Mouse (Mus musculus) thymus, adult 2 months (tissue): ENCODE measurements at regions not wholly inside any gene's neighbourhood (a gene's known extent, or its start where the extent isn't known, plus 50 kb on each side); places are given as distances from the start of the nearest gene placed in this dataset.

Experiments used
- DNase-seq: peaks from one replicate; pipeline ENCODE4 v3.0.0; 2021
- H3K27ac ChIP-seq: fragments of 200-500 bp; 2 replicates; pipeline ENCODE4 v1.5.1; 2012; ENCODE audit warnings: low read length, control low read depth; ENCODE audit not compliant: control insufficient read depth, insufficient read depth
- H3K27me3 ChIP-seq: fragments of 200-500 bp; 2 replicates; pipeline ENCODE4 v1.6.1; 2012; ENCODE audit warnings: mild to moderate bottlenecking, low read length, moderate library complexity, mixed read lengths; ENCODE audit not compliant: control insufficient read depth, insufficient read depth
- H3K36me3 ChIP-seq: fragments of 200-500 bp; 2 replicates; pipeline ENCODE4 v1.6.1; 2012; ENCODE audit warnings: mild to moderate bottlenecking, low read length, moderate library complexity; ENCODE audit not compliant: control insufficient read depth, insufficient read depth
- H3K4me1 ChIP-seq: fragments of 200-500 bp; replicated peaks from 2 replicates; pipeline ENCODE4 v1.6.1; 2012; ENCODE audit warnings: low read length; ENCODE audit not compliant: control insufficient read depth, insufficient read depth
- H3K4me3 ChIP-seq: fragments of 200-500 bp; 2 replicates; pipeline ENCODE4 v1.5.1; 2012; ENCODE audit warnings: mild to moderate bottlenecking, low read length, control low read depth, moderate library complexity; ENCODE audit not compliant: control insufficient read depth, insufficient read depth
- CTCF ChIP-seq: fragments of 200-500 bp; IDR thresholded peaks from 2 replicates; pipeline ENCODE4 v1.5.1; 2012; ENCODE audit warnings: mild to moderate bottlenecking, control low read depth, low read length, moderate library complexity, borderline replicate concordance; ENCODE audit not compliant: control insufficient read depth, poor library complexity, insufficient read depth; ENCODE audit errors: extremely low read depth
- POLR2A ChIP-seq: fragments of 200-500 bp; IDR thresholded peaks from 2 replicates; pipeline ENCODE4 v1.6.1; 2012; ENCODE audit warnings: mild to moderate bottlenecking, low read length, control low read depth, moderate library complexity; ENCODE audit not compliant: control insufficient read depth, poor library complexity, insufficient read depth; ENCODE audit errors: extremely low read depth
- WGBS: fragments of 180-500 bp; shearing (Covaris S2); methylation state at CpG from one replicate; pipeline ENCODE4 v1.1.7; 2018; 5-methylcytosine and 5-hydroxymethylcytosine counted together

GRCm38 (mm10) chr4:89466766-89467165 is 155.9 kb upstream of the Cdkn2b start:
- TF ChIP-seq CTCF (no peak), POLR2A (no peak)
- WGBS = 91% methylated on average over 3 of the region's 3 CpGs

DNA sequence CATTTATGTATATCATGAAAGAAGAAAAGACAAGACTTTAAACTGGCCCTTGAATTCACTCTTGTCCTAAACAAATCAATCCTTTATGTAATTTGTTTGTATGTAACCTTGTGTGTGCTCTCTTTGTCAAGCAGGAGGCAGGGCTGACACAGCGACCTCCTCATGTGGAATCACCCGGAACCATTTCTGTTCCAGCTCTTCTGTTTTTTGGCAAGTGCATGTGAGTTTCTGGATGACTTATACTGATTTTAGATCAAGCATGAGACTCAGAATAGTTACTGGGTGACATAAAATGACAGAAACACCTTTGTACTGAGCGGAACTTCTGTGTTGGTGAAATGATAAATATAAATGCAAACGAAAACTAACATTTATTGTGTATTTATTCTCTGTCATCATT is 152.3 kb upstream of the Cdkn2b start:
- Histone ChIP-seq H3K27ac (no peak overlapping the region), H3K4me3 (no peak overlapping the region), H3K27me3 (no peaks in the 10 kb centered on the region), H3K36me3 (no peaks in the 10 kb centered on the region), H3K4me1 (no peaks in the 10 kb centered on the region)
- no peak for DNase-seq
- 96% methylated on average over 4 of the region's 4 CpGs for WGBS
- TF ChIP-seq CTCF (no peak), POLR2A (no peak)

More at GRCm38 (mm10) chr4:89466766-89467165, 155.9 kb upstream of the Cdkn2b start:
- Histone ChIP-seq H3K4me3 (no peak overlapping the region), H3K27ac (no peak overlapping the region), H3K27me3 (no peaks in the 10 kb centered on the region), H3K36me3 (no peaks in the 10 kb centered on the region), H3K4me1 (no peaks in the 10 kb centered on the region)
- DNase-seq = no peak

DNA sequence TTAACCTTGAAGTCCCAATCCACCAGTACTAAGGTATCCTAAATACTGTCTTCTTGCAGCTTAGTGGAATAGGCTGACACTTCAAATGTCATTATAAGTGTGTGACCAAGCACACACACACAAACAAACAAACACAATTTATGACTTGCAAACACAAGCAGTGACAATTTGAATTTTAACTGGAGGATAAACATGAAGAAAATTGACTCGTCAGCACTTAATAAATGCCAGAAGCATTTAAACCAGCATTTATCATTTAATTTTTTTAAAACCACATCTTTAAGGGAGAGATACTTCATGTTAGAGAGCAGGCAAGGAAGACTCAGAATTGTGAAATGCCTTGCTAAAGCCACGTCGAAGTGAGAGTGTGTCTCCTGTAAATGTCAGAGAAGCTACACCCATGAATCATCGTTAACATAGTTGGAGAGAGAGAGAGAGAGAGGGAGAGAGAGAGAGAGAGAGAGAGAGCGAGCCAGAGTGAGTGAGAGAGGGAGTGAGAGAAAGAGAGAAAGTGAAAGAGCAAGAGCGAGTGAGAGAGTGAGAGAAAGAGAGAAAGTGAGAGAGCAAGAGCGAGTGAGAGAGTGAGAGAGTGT is 149.4 kb upstream of the Cdkn2b start:
- whole genome bisulfite sequencing = 86% methylated on average over 7 of the region's 7 CpGs
- no peak for DNase-seq
- H3K4me3 ChIP-seq = no peak overlapping the region
- no peaks in the 10 kb centered on the region for H3K36me3 ChIP-seq
- no peak for TF ChIP-seq POLR2A
- TF ChIP-seq CTCF = no peak
- H3K27ac ChIP-seq = no peak overlapping the region
- H3K4me1 ChIP-seq = no peaks in the 10 kb centered on the region
- no peaks in the 10 kb centered on the region for H3K27me3 ChIP-seq

- TF ChIP-seq POLR2A (no peak), CTCF (no peak)
- no peak overlapping the region for H3K27ac ChIP-seq
- WGBS = 95% methylated on average over 1 of the region's 1 CpGs
- no peaks in the 10 kb centered on the region for H3K27me3 ChIP-seq
- no peak for DNase-seq
- no peaks in the 10 kb centered on the region for H3K36me3 ChIP-seq
- H3K4me3 ChIP-seq = no peak overlapping the region
- H3K4me1 ChIP-seq = no peaks in the 10 kb centered on the region
Measured at GRCm38 (mm10) chr4:89459346-89459666, 148.5 kb upstream of the Cdkn2b start.

DNA sequence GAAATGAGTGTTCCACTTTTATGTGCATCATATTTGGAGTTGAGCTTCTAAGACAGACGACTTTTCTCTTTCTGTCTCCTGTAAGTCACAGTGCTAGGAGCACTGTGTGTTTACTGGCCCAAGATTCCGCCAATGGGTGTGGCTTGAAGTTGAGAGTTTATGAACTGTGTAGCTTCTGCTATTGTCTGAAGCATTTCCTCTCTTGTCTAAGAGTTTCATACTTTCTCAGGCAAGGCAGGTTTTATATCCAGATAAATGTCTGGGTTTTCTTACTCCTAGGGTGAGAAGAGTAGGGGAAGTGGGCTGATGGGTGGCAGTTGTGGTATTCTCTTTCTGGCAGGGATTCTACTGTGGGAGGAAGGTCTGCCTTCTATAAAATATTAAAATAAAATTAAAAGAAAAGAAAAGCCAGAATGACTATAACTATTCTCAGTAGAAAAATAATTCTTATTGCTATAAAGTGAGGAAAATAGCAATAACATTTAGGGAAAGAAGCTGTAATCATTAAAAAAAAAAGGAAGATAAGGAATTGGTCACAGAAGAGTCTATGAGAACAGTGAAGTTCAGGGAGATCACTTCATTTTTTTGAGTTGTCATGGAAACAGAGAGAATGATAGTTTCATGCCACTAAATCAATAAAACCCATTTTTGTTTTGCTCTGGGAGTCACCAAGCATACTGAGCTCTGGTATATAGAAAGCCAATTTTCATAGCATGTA is 147.9 kb upstream of the Cdkn2b start:
- no peaks in the 10 kb centered on the region for H3K27me3 ChIP-seq
- WGBS = 22% methylated on average over 2 of the region's 2 CpGs

GRCm38 (mm10) chr4:89457861-89458260 is 147.0 kb upstream of the Cdkn2b start:
- WGBS = 81% methylated on average over 2 of the region's 2 CpGs
- no peak for TF ChIP-seq POLR2A
- TF ChIP-seq CTCF = no peak
- H3K4me1 ChIP-seq = no peaks in the 10 kb centered on the region
- DNase-seq = no peak
- no peaks in the 10 kb centered on the region for H3K27me3 ChIP-seq
- H3K27ac ChIP-seq = no peak overlapping the region
- H3K36me3 ChIP-seq = no peaks in the 10 kb centered on the region
- H3K4me3 ChIP-seq = no peak overlapping the region

More for the DNA sequence above, 147.9 kb upstream of the Cdkn2b start:
- Histone ChIP-seq H3K4me3 (no peak overlapping the region), H3K36me3 (no peaks in the 10 kb centered on the region), H3K27ac (no peak overlapping the region), H3K4me1 (no peaks in the 10 kb centered on the region)
- DNase-seq = no peak
- TF ChIP-seq POLR2A = no peak
